Mouse (Mus musculus) kidney, adult 18-20 months (tissue): ENCODE measurements around the gene Ccdc86.

Source experiments
- DNase-seq: peaks from one replicate; pipeline ENCODE4 v3.0.0; 2021

Gene Ccdc86

GRCm38 (mm10) chr19:10904927-10905727 lies 43.9 kb downstream of the Ccdc86 start:
- peak; percentile 62 for DNase-seq

- DNase-seq: no peak
These were observed 44.6 kb downstream of the Ccdc86 start for GRCm38 (mm10) chr19:10904512-10904911.

GRCm38 (mm10) chr19:10901046-10901445 lies 48.0 kb downstream of the Ccdc86 start:
- no peak for DNase-seq

GRCm38 (mm10) chr19:10900315-10900714 lies 48.8 kb downstream of the Ccdc86 start:
- no peak for DNase-seq

GRCm38 (mm10) chr19:10897491-10897890 lies 51.6 kb downstream of the Ccdc86 start:
- DNase-seq: no peak

GRCm38 (mm10) chr19:10896849-10897248 lies 52.2 kb downstream of the Ccdc86 start:
- no peak for DNase-seq

GRCm38 (mm10) chr19:10895708-10896107 lies 53.4 kb downstream of the Ccdc86 start:
- no peak for DNase-seq

- peak; percentile 98 for DNase-seq
These were observed 54.0 kb downstream of the Ccdc86 start, which contains the start of gene Prpf19 for GRCm38 (mm10) chr19:10895016-10895528. Gene Prpf19, plus strand, starts transcription at chr19:10895231.

- no peak for DNase-seq
These were observed 56.9 kb downstream of the Ccdc86 start for GRCm38 (mm10) chr19:10892201-10892600.
